Mouse (Mus musculus): ENCODE measurements around the gene Spon1.

Gene Spon1

DNA sequence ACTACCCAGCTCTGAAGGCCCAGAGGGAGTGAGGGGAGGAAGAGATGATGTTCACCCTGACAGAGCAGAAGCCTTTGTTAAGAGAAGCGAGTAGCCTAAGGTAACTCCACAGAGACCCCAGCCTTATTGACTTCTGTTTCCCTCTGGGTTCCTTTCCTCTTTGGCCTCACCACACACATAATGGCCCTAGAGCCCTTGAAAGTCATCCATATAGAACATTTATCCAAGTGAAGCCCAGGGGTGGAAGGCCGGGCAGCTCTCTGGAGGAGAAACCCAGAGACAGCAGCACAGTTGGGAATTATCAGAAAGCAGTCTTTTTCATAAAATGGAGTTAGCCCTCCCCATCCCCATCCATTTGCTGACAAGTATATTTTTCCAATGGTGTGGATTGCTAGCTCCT, 75.7 kb downstream of the Spon1 start:
- DNase-seq (ENCODE audit: low spot score in 2 of 2): no peak

- DNase-seq (ENCODE audit: low spot score in 2 of 2): no peak
These were observed 77.4 kb downstream of the Spon1 start for GRCm38 (mm10) chr7:113843150-113843549.

GRCm38 (mm10) chr7:113845191-113845590, 79.4 kb downstream of the Spon1 start:
- no peak for DNase-seq (ENCODE audit: low spot score in 2 of 2)

DNA sequence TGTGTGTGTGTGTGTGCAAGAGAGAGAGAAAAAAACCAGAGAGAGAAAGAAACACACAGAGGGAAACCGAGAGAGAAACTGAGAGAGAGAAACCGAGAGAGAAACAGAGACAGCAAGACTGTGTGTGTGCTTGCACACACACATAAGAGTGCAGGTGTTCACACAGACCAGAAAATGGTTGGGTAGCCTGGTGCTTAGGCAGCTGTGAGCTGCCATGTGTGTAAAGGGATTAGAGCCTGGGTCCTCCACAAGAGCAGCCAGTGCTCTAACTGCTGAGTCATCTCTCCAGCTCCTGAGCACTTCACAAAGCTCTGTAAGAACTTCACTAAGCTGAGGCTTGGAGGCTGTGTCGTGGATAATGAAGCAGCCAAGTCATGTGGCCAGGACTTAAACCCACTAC, 80.8 kb downstream of the Spon1 start:
- no peak for DNase-seq (ENCODE audit: low spot score in 2 of 2)

DNA sequence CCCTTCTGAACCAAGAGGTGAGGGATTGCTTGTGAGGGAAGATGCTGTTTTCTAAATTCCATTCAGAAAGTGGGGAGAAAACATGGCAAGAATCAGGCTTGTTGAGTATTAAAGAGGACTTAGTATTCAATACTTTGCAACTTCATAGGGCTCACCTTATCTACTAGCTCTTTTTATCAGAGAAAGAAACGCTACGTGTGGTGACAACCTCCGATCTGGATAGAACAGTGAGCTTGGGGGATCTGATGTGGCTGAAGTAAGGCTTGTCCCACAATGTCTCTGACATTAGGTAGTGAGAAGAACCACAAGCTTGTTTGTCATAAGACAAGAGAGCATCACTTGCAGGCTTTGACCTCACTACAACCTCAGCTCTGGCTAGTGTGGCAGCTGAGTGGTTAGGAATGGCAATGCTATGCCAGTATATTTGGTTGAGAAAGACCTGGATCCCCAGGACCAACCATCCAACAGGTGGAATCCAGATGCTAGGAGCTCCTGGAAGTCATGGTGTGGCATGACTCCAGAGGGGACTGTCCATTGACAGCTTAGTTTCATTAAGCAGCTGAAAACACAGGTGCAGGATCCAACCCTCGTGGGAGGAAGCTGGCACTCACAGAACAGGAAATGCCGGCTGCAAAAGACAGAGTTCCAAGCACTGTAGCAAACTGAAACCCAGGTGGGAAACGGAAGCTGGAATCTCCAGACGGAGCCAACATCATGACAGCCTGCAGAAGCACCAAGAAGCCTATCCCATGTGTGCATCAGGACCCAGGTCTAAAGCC, 81.4 kb downstream of the Spon1 start:
- no peak for DNase-seq (ENCODE audit: low spot score in 2 of 2)

GRCm38 (mm10) chr7:113850389-113850788, 84.6 kb downstream of the Spon1 start:
- no peak for DNase-seq (ENCODE audit: low spot score in 2 of 2)

- no peak for DNase-seq (ENCODE audit: low spot score in 2 of 2)
These were observed 89.6 kb downstream of the Spon1 start for GRCm38 (mm10) chr7:113855396-113855795.

GRCm38 (mm10) chr7:113856067-113856466, 90.3 kb downstream of the Spon1 start:
- DNase-seq (ENCODE audit: low spot score in 2 of 2): no peak

- no peak for DNase-seq (ENCODE audit: low spot score in 2 of 2)
These were observed 93.7 kb downstream of the Spon1 start for GRCm38 (mm10) chr7:113859480-113859881.

- no peak for DNase-seq (ENCODE audit: low spot score in 2 of 2)
These were observed 96.2 kb downstream of the Spon1 start for GRCm38 (mm10) chr7:113861964-113862363.

- DNase-seq (ENCODE audit: low spot score in 2 of 2): no peak
These were observed 107.0 kb downstream of the Spon1 start for GRCm38 (mm10) chr7:113872846-113873245.

- DNase-seq (ENCODE audit: low spot score in 2 of 2): no peak
These were observed 111.7 kb downstream of the Spon1 start for GRCm38 (mm10) chr7:113877451-113877850.

- DNase-seq (ENCODE audit: low spot score in 2 of 2): no peak
These were observed 112.1 kb downstream of the Spon1 start for GRCm38 (mm10) chr7:113877926-113878325.

GRCm38 (mm10) chr7:113879085-113879501, 113.3 kb downstream of the Spon1 start:
- DNase-seq (ENCODE audit: low spot score in 2 of 2): no peak

DNA sequence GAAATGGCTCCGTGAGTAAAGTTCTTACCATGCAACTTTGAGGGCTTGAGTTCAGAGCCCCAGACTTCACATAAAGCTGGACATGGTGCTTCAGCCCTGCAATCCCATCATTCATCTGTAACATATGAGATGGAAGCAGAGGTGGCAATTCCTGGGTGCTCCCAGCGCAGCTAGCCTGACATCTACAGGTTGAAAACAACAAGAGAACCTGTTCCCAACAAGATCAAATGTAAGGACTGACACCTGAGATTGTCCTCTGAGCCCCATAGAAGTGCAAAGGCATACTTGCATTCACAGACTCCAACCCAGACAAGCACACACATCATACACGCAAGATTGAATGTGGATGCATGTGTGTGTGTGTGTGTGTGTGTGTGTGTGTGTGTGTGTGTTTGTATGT, 114.2 kb downstream of the Spon1 start:
- no peak for DNase-seq (ENCODE audit: low spot score in 2 of 2)

DNA sequence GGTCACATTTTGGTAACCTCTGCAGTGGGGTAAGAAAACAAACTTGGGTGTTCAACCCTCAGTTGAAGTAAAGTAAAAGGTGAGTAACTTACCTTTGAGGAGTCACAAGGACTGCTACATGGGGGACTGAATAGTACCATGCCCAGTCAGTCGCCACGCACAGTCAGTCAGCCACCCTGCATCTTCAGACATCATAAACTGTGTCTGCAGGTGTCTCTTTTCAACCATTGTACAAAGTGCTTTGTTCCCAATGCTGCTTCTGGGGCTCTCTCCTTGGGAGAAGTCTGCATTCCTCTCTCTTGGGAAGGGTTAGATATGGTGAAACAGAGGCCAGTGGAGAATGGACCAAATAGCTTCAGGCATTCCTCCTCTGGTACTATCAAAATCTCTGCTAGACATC, 125.0 kb downstream of the Spon1 start:
- no peak for DNase-seq (ENCODE audit: low spot score in 2 of 2)

DNA sequence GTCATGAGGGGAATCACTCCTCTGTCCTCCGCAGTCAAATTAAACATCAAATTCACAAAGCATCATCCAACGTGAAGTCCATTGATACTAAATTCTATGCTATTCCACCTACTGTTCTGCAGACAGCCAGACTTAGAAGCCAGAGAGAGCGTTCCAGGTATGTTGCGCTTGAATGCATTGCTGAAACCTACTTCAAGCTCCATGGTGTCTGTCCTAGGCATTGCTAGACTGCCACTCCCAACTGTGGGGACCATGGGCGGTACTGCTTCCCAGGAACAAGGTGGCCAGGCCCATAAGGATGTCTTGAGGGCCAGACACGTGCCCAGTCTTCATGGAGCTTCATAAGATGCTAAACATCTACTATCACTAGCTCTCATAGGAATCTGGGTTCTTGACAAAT, 125.7 kb downstream of the Spon1 start:
- no peak for DNase-seq (ENCODE audit: low spot score in 2 of 2)

GRCm38 (mm10) chr7:113893944-113894662, 128.3 kb downstream of the Spon1 start:
- no peak for DNase-seq (ENCODE audit: low spot score in 2 of 2)

- DNase-seq (ENCODE audit: low spot score in 2 of 2): no peak
These were observed 129.5 kb downstream of the Spon1 start for GRCm38 (mm10) chr7:113895266-113895665.

GRCm38 (mm10) chr7:113898388-113898787, 132.6 kb downstream of the Spon1 start:
- no peak for DNase-seq (ENCODE audit: low spot score in 2 of 2)

DNA sequence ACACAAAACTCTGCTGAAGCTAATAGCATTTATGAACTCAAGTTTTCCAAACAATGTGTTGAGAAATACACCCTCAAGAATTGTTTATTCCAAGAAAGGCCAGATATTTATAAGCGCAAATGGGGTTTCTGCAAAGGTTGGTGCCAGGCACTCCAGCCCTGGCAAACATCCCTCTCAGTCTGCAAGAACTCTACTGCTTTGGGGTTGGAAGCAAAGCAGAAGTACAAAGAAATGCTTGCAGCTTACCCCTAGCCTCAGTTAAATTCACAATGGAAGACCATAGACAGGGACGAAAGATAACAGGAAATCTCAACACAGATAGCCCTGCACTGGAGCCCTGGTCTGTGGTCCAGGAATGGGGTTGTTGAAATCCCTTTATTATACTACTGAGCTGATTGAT, 135.7 kb downstream of the Spon1 start:
- DNase-seq (ENCODE audit: low spot score in 2 of 2): no peak

DNA sequence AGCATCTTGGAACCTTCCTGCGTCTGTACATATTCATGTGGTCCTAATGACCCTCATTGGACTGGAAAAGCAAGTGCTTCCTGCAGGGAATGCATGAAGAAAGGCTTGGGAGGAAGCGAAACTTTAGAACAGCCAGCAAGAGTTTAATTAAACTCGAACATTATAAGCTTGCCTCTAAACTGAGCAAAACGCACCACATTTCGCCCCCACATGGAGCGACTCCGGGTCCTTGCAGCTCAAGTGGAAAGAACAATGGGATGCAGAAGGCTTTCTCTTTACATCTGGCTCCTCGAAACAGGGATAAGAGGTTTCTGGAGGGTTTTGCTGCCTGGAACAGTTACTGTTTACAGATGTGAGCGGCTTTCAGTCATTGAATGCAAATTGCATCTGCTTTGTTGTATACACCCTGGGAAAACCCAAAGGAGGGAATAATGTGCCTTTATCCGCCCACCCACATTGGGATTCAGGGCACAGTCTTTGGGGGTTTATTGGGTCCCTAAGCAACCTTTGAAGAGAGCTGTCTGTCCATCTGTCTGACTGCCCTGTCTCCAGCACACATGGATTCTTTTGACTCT, 136.2 kb downstream of the Spon1 start:
- DNase-seq (ENCODE audit: low spot score in 2 of 2): no peak

Measured in spleen, postnatal 36 days (tissue).